Mouse (Mus musculus) embryonic fibroblast, embryonic 13.5 days (primary cell): ENCODE measurements around the gene Slc35f1. TPM values are rescaled to one million over a fixed set of nuclear protein-coding genes. Genes with fewer than 3 reads are reported as not detected.

Experiments used
- H3K27ac ChIP-seq: 2 replicates; pipeline ENCODE4 v1.5.1; 2012; ENCODE audit warnings: low read length, control low read depth, inconsistent platforms; ENCODE audit not compliant: insufficient read depth
- H3K4me1 ChIP-seq: 2 replicates; pipeline ENCODE4 v1.6.1; 2011; ENCODE audit warnings: low read length; ENCODE audit not compliant: control insufficient read depth, insufficient read depth
- H3K4me3 ChIP-seq: 2 replicates; pipeline ENCODE4 v1.5.1; 2011; ENCODE audit warnings: mild to moderate bottlenecking, control low read depth, low read length; ENCODE audit not compliant: insufficient read depth
- CTCF ChIP-seq: IDR thresholded peaks from 2 replicates; pipeline ENCODE4 v1.5.1; 2011; ENCODE audit warnings: mild to moderate bottlenecking, control low read depth, low read length, moderate library complexity, borderline replicate concordance; ENCODE audit not compliant: insufficient read depth
- POLR2A ChIP-seq: IDR thresholded peaks from 2 replicates; pipeline ENCODE4 v1.6.1; 2011; ENCODE audit warnings: low read depth, mild to moderate bottlenecking, control low read depth, low read length, moderate library complexity
- polyA plus RNA-seq: library from polyadenylated mRNA; stranded (reverse); fragments of >200 nt; gene quantifications from 2 replicates; pipeline ENCODE4 v1.2.4, GENCODE M21; 2011; ENCODE audit warnings: low read depth; ENCODE audit not compliant: missing spikeins, insufficient read length

Gene Slc35f1
- polyA plus RNA-seq, 1 experiment: 0.90 TPM

GRCm38 (mm10) chr10:53091525-53091924, 401.2 kb downstream of the Slc35f1 start:
- H3K4me1 ChIP-seq: no peaks in the 10 kb centered on the region
- H3K4me3 ChIP-seq: no peak overlapping the region
- no peak overlapping the region for H3K27ac ChIP-seq
- TF ChIP-seq POLR2A (no peak), CTCF (no peak)

- no peak overlapping the region for H3K4me3 ChIP-seq
- no peak overlapping the region for H3K27ac ChIP-seq
- TF ChIP-seq POLR2A (no peak), CTCF (no peak)
- H3K4me1 ChIP-seq: no peaks in the 10 kb centered on the region
Measured at GRCm38 (mm10) chr10:53096446-53096845, 406.1 kb downstream of the Slc35f1 start.

- no peaks in the 10 kb centered on the region for H3K4me1 ChIP-seq
- no peak overlapping the region for H3K27ac ChIP-seq
- TF ChIP-seq POLR2A: no peak
- TF ChIP-seq CTCF: no peak
- no peak overlapping the region for H3K4me3 ChIP-seq
Measured at GRCm38 (mm10) chr10:53100881-53101280, 410.5 kb downstream of the Slc35f1 start.

GRCm38 (mm10) chr10:53101412-53101811, 411.1 kb downstream of the Slc35f1 start:
- TF ChIP-seq POLR2A: no peak
- no peak for TF ChIP-seq CTCF
- H3K4me3 ChIP-seq: no peak overlapping the region
- H3K4me1 ChIP-seq: no peaks in the 10 kb centered on the region
- no peak overlapping the region for H3K27ac ChIP-seq

GRCm38 (mm10) chr10:53102423-53102822, 412.1 kb downstream of the Slc35f1 start:
- Histone ChIP-seq H3K4me1 (no peaks in the 10 kb centered on the region), H3K27ac (no peak overlapping the region), H3K4me3 (no peak overlapping the region)
- no peak for TF ChIP-seq CTCF
- no peak for TF ChIP-seq POLR2A

- Histone ChIP-seq H3K27ac (no peak overlapping the region), H3K4me1 (no peaks in the 10 kb centered on the region), H3K4me3 (no peak overlapping the region)
- TF ChIP-seq POLR2A (no peak), CTCF (peak; percentile 58; the same call in 1 of the 2 replicates)
Measured at GRCm38 (mm10) chr10:53115028-53115427, 424.7 kb downstream of the Slc35f1 start.

GRCm38 (mm10) chr10:53115673-53116398, 425.5 kb downstream of the Slc35f1 start:
- Histone ChIP-seq H3K4me3 (no peak overlapping the region), H3K27ac (no peak overlapping the region), H3K4me1 (no peaks in the 10 kb centered on the region)
- TF ChIP-seq CTCF: no peak
- no peak for TF ChIP-seq POLR2A

GRCm38 (mm10) chr10:53120608-53121007, 430.3 kb downstream of the Slc35f1 start:
- Histone ChIP-seq H3K27ac (no peak overlapping the region), H3K4me3 (no peak overlapping the region), H3K4me1 (no peaks in the 10 kb centered on the region)
- TF ChIP-seq POLR2A (no peak), CTCF (no peak)

- no peak overlapping the region for H3K4me3 ChIP-seq
- no peak overlapping the region for H3K27ac ChIP-seq
- H3K4me1 ChIP-seq: no peaks in the 10 kb centered on the region
- TF ChIP-seq POLR2A: no peak
- no peak for TF ChIP-seq CTCF
Measured at GRCm38 (mm10) chr10:53124365-53124764, 434.0 kb downstream of the Slc35f1 start.

- H3K4me3 ChIP-seq: no peak overlapping the region
- TF ChIP-seq POLR2A: no peak
- no peak for TF ChIP-seq CTCF
Measured at GRCm38 (mm10) chr10:53132707-53133106, 442.4 kb downstream of the Slc35f1 start.

GRCm38 (mm10) chr10:53150321-53150720, 460.0 kb downstream of the Slc35f1 start:
- no peak overlapping the region for H3K27ac ChIP-seq
- no peak overlapping the region for H3K4me3 ChIP-seq
- TF ChIP-seq POLR2A (no peak), CTCF (no peak)
- H3K4me1 ChIP-seq: no peaks in the 10 kb centered on the region

More at GRCm38 (mm10) chr10:53132707-53133106, 442.4 kb downstream of the Slc35f1 start:
- no peak overlapping the region for H3K27ac ChIP-seq
- H3K4me1 ChIP-seq: no peaks in the 10 kb centered on the region
